Mouse (Mus musculus) brown adipose tissue, adult 24 weeks (tissue): ENCODE measurements around the gene Lrfn2. TPM values are rescaled to one million over a fixed set of nuclear protein-coding genes. Genes with fewer than 3 reads are reported as not detected.

Experiments
- H3K27ac ChIP-seq: fragments of 200-500 bp; replicated peaks from 2 replicates; pipeline ENCODE4 v1.5.1; 2012; ENCODE audit warnings: low read depth, mild to moderate bottlenecking, low read length
- H3K4me1 ChIP-seq: fragments of 200-500 bp; 2 replicates; pipeline ENCODE4 v1.6.1; 2012; ENCODE audit warnings: low read length, mixed read lengths; ENCODE audit not compliant: control insufficient read depth, insufficient read depth, insufficient read length
- H3K4me3 ChIP-seq: fragments of 200-500 bp; 2 replicates; pipeline ENCODE4 v1.5.1; 2012; ENCODE audit warnings: low read depth, mild to moderate bottlenecking, low read length, moderate library complexity; ENCODE audit not compliant: insufficient read depth
- polyA plus RNA-seq: library from polyadenylated mRNA; stranded (reverse); fragments of >200 nt; gene quantifications from 2 replicates; pipeline ENCODE4 v1.2.4, GENCODE M21; 2012; ENCODE audit not compliant: missing spikeins, insufficient read depth, insufficient read length

The Lrfn2 gene
- polyA plus RNA-seq, 1 experiment, result not detected

GRCm38 (mm10) chr17:49037163-49037950 is 105.2 kb downstream of the Lrfn2 start:
- H3K4me1 ChIP-seq, result no peaks in the 10 kb centered on the region
- no peak overlapping the region for H3K4me3 ChIP-seq
- H3K27ac ChIP-seq, result no peak overlapping the region

DNA sequence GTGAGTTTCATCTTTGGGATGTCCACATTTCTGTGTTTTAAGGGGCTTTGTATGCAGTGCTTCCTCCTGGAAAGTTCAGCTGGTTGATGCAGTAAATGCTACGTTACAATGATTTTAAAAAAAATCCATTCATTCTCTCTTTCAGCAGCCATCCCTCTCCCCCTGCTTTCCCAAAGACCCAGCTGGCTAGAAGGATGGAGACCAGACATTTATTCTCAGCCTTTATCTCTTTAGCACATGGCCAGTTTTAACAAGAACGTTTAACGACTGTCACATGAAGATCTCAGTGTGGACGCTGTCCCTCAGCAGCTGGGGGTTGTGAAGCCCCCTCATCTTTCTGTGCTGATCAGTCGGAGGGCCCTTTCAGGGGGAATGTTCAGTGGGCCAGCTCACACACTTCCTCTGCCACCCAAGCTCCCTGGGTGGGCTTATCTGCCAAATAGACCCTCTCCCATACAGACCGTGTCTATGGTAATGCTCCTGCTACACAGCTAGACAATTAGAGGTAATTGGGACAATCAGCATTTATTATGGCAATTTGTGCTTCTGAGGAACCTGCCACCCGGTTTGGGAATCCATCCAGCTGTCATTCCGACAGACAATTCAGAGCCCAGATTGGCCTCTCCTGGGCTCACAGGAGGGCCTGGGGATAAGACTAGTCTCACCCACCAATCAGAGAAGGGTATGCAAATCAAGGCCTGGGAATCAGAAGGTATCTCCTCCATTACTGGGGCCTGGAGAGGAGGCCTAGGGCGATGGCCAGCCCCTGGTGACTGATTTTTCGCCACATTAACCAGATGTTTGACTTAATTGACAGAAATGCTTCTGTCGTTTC is 111.8 kb downstream of the Lrfn2 start:
- Histone ChIP-seq H3K27ac (no peak overlapping the region), H3K4me3 (no peak overlapping the region), H3K4me1 (no peaks in the 10 kb centered on the region)

DNA sequence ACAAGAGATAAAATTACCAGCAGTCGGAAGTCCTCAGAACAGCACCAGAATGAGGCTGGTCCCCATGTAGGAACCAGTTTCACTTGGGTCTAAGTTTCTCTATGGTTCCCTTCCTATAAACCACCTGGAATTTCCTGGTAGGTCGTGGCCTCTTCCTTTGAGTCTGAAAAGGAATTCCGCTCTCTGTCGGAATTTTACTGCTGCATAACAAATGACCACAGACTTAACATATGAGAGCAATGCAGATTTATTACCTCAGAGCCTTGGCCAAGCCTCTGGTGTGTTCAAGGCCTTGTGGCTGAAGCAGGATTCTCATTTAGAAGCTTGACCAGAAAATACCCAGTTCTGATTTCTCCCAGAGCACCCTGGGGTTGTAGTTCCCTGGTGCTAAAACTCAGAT is 115.7 kb downstream of the Lrfn2 start:
- Histone ChIP-seq H3K4me3 (no peak overlapping the region), H3K27ac (no peak overlapping the region), H3K4me1 (no peaks in the 10 kb centered on the region)

DNA sequence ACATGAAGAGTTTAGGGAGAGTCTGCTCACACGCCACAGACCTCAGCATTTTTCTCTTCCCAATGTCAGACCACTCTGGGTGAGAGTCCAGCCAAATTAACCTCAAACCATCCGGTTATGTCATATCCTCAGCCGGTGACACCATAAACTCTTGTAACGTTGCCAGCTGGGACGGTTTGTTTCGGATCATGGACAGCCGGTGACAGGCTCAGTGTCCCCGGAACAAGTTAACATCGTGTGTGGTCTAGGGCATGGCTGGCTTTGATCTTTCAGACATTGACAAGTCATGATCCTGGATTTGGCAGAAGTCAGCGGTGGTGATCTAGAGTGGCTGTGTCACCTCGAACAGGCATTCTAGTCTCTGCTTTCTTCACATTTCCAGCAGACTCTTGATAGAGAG is 119.1 kb downstream of the Lrfn2 start:
- no peaks in the 10 kb centered on the region for H3K4me1 ChIP-seq
- H3K27ac ChIP-seq, result no peak overlapping the region
- H3K4me3 ChIP-seq, result no peak overlapping the region

DNA sequence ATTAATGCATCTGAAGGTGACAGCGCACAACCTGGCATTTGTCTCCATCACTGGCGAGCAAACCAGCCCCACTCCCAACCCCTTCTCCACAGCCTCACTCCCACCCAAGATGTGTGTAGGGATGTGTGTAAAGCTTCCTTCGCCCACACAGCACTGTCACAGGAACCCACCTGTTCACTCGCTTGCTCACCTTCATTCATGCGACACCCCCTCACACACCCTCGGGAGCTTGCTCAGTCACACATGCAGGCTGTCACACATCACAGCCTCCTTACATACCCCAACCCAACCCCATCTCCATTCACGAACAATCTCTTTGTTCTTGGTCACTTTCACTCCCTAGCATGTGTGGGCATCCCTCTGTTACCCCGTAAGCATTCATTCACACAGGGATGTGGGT is 129.0 kb downstream of the Lrfn2 start:
- H3K27ac ChIP-seq, result no peak overlapping the region

GRCm38 (mm10) chr17:49063789-49064188 is 131.6 kb downstream of the Lrfn2 start:
- no peaks in the 10 kb centered on the region for H3K4me1 ChIP-seq
- no peak overlapping the region for H3K27ac ChIP-seq
- H3K4me3 ChIP-seq, result no peak overlapping the region

More for the DNA sequence above, 129.0 kb downstream of the Lrfn2 start:
- Histone ChIP-seq H3K4me1 (no peaks in the 10 kb centered on the region), H3K4me3 (no peak overlapping the region)

GRCm38 (mm10) chr17:49064526-49064925 is 132.3 kb downstream of the Lrfn2 start:
- H3K4me3 ChIP-seq, result no peak overlapping the region
- H3K27ac ChIP-seq, result no peak overlapping the region
- no peaks in the 10 kb centered on the region for H3K4me1 ChIP-seq

DNA sequence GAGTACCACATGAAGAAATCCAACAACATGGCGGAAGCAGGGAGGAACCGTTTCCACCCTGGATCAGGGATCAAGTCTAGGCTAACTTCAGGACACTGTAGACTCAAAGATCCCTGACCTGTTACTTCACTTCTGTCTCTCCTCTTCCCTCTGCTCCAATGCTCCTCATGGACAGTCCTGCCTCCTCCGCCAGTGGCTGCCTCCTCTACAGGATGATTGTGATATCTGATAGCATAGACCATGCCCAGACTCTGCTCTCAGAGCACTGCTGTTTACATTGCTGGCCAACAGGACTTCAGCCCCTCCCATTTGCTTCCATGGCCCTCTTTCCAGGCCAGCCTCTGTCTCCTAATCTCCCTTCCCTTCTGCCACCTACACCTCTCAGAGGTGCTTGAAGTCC is 132.9 kb downstream of the Lrfn2 start:
- Histone ChIP-seq H3K4me3 (no peak overlapping the region), H3K27ac (no peak overlapping the region), H3K4me1 (no peaks in the 10 kb centered on the region)

DNA sequence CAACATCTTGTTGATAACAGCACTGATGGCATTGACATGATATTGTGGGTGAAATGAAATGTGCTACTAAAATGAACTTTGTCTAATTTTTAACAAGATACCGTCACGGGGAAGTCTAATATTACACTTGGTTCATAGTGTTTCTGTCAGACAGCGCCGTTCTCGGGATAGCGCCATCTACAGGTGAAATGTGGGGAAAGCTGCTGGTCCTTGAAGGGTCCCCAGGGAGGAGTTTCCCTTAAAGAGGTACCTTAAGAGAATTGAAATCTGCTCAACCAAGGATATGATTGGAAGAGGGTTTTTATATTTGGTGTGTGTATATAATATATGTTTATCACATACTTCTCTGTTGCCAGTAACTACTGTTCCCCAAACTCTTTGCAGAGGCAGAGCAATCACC is 134.6 kb downstream of the Lrfn2 start:
- Histone ChIP-seq H3K4me3 (no peak overlapping the region), H3K27ac (no peak overlapping the region), H3K4me1 (no peaks in the 10 kb centered on the region)

- H3K4me1 ChIP-seq, result no peaks in the 10 kb centered on the region
- H3K4me3 ChIP-seq, result no peak overlapping the region
- H3K27ac ChIP-seq, result no peak overlapping the region
Measured at GRCm38 (mm10) chr17:49078168-49078567, 146.0 kb downstream of the Lrfn2 start.

GRCm38 (mm10) chr17:49079647-49080046 is 147.5 kb downstream of the Lrfn2 start:
- no peak overlapping the region for H3K4me3 ChIP-seq
- H3K27ac ChIP-seq, result no peak overlapping the region
- H3K4me1 ChIP-seq, result no peaks in the 10 kb centered on the region

GRCm38 (mm10) chr17:49083594-49084380 is 151.6 kb downstream of the Lrfn2 start:
- Histone ChIP-seq H3K4me1 (no peaks in the 10 kb centered on the region), H3K27ac (no peak overlapping the region), H3K4me3 (no peak overlapping the region)

DNA sequence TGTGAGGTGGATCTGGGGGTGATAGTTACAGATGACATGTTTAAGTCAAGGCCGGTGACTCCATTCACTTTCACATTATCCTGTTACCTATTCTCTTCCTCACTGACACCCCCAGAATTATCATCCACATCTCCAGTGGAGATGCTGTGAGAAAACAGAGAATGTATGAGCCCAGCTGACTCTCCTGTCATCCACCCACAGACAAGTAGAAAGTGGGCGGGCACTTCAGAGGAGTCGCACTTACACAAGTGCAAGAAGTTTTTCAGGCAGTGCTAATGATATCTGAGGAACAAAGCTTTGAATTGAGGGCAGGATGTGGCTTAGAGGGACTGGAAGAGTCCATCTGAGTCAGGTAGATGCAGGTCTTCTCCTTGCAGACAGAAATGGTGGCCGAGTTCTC is 152.9 kb downstream of the Lrfn2 start:
- Histone ChIP-seq H3K27ac (no peak overlapping the region), H3K4me1 (no peaks in the 10 kb centered on the region), H3K4me3 (no peak overlapping the region)

GRCm38 (mm10) chr17:49096781-49097544 is 164.8 kb downstream of the Lrfn2 start:
- H3K27ac ChIP-seq, result no peak overlapping the region
- H3K4me1 ChIP-seq, result no peaks in the 10 kb centered on the region
- no peak overlapping the region for H3K4me3 ChIP-seq
